ENCODE assay signal across 8 mouse cellular contexts in the genomic region with DNA sequence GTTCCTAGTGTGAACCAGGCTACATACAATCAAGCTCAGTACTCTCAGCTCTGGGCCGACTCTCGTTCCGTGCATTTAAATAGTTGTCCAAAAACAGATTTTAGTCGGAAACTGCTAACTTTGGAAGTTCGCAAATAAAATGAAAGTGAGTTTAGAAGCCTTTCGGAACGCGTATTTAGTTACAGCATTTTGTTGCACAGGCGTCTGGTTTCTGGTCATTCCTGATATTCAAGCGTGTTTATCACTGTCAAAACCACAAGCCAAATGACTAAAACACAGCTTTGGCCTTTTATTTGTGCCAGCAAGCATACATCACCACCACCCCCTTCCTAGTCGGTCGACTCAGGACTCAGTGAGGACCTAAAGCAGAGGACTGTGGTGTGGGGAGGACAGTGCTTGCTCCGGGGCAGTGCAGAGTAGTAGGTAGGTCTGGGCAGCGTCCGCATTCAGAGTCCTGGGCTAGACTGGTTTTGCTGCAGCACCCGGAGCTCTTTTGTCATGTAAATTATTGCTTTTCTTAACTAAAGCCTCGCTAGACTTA. TPM values are rescaled to one million over a fixed set of nuclear protein-coding genes. Genes with fewer than 3 reads are reported as not detected.
DNase-seq lines count a peak whose midpoint lies in the region; ATAC-seq and TF ChIP-seq lines count a peak whose summit lies in the region.

No protein-coding gene starts in this region.

- H3K4me3 ChIP-seq in forebrain, embryonic 16.5 days (replicated peaks; ENCODE audit: low read length), result peak overlapping the region; percentile 70
- H3K4me3 ChIP-seq in kidney, adult 2 months (ENCODE audit: insufficient read depth, low read depth, low read length), result peak overlapping the region; percentile 97
- H3K4me3 ChIP-seq in stomach, embryonic 16.5 days (replicated peaks; ENCODE audit: low read length), result peak overlapping the region; percentile 74

- no peak for TF ChIP-seq CTCF in kidney, adult 2 months (conservative IDR thresholded peaks at IDR 0.05; ENCODE audit: insufficient read depth, insufficient read length, low read depth, low read length)

- peak overlapping the region; percentile 91 for H3K4me2 ChIP-seq in forebrain, embryonic 16.5 days (ENCODE audit: low read length)
- peak overlapping the region; percentile 99 for H3K4me2 ChIP-seq in stomach, embryonic 16.5 days (ENCODE audit: low read depth, low read length)

- ATAC-seq in forebrain, embryonic 16.5 days, result no peak
- no peak for ATAC-seq in stomach, embryonic 16.5 days (ENCODE audit: insufficient read depth, low FRiP score)

- peak; percentile 40 for DNase-seq in thymus, postnatal 0 days (ENCODE audit: low spot score)
- no peak for DNase-seq in thymus, postnatal 10 days (ENCODE audit: low spot score in 2 of 2)
- DNase-seq in adrenal gland, postnatal 14 days, result peak; percentile 75
- DNase-seq in kidney, adult 2 months, result no peak
- DNase-seq in lung, postnatal 36 days, result peak; percentile 34
- DNase-seq in urinary bladder, adult 2 months (ENCODE audit: low spot score), result no peak

- no peaks in the 10 kb centered on the region for H3K36me3 ChIP-seq in forebrain, embryonic 16.5 days (ENCODE audit: control insufficient read depth, insufficient read depth)
- no peaks in the 10 kb centered on the region for H3K36me3 ChIP-seq in kidney, adult 2 months (ENCODE audit: control insufficient read depth, insufficient read depth, low read length)
- H3K36me3 ChIP-seq in stomach, embryonic 16.5 days (ENCODE audit: control insufficient read depth, insufficient read depth, low read length), result no peaks in the 10 kb centered on the region

- peaks cover 17% of the 10 kb centered on the region for H3K27me3 ChIP-seq in forebrain, embryonic 16.5 days (replicated peaks; ENCODE audit: control insufficient read depth, insufficient read depth, low read length)
- H3K27me3 ChIP-seq in kidney, adult 2 months (replicated peaks; ENCODE audit: control insufficient read depth, insufficient read depth, low read length), result no peaks in the 10 kb centered on the region
- H3K27me3 ChIP-seq in stomach, embryonic 16.5 days (ENCODE audit: control insufficient read depth, insufficient read depth, low read length), result no peaks in the 10 kb centered on the region

- H3K4me1 ChIP-seq in forebrain, embryonic 16.5 days (replicated peaks; ENCODE audit: control insufficient read depth, insufficient read depth, low read length), result peaks cover 39% of the 10 kb centered on the region
- H3K4me1 ChIP-seq in kidney, adult 2 months (ENCODE audit: control insufficient read depth, insufficient read depth, low read length), result peaks cover 13% of the 10 kb centered on the region
- H3K4me1 ChIP-seq in stomach, embryonic 16.5 days (ENCODE audit: control insufficient read depth, insufficient read depth, low read length), result peaks cover 22% of the 10 kb centered on the region

- peak overlapping the region; percentile 87 for H3K27ac ChIP-seq in forebrain, embryonic 16.5 days (ENCODE audit: low read length)
- H3K27ac ChIP-seq in kidney, adult 2 months (ENCODE audit: insufficient read depth, low read depth, low read length), result peak overlapping the region; percentile 100
- peak overlapping the region; percentile 94 for H3K27ac ChIP-seq in stomach, embryonic 16.5 days (ENCODE audit: low read length)

- TF ChIP-seq POLR2A in kidney, adult 2 months (IDR thresholded peaks at IDR 0.05; ENCODE audit: low read depth, low read length), result no peak

- 2% methylated on average over 17 of the region's 17 CpGs for WGBS in forebrain, embryonic 16.5 days
- WGBS in kidney, adult 2 months, result under 1% methylated on average over 17 of the region's 17 CpGs
- 3% methylated on average over 17 of the region's 17 CpGs for WGBS in stomach, embryonic 16.5 days

- H3K9ac ChIP-seq in forebrain, embryonic 16.5 days (replicated peaks; ENCODE audit: low read depth, low read length), result no peak overlapping the region; the same call in none of the 2 replicates
- H3K9ac ChIP-seq in stomach, embryonic 16.5 days (ENCODE audit: low read length), result peak overlapping the region; percentile 77

- H3K9me3 ChIP-seq in forebrain, embryonic 16.5 days (ENCODE audit: control insufficient read depth, low read length), result no peaks in the 10 kb centered on the region
- no peaks in the 10 kb centered on the region for H3K9me3 ChIP-seq in stomach, embryonic 16.5 days (replicated peaks; ENCODE audit: control insufficient read depth, low read length)

RNA-seq across cellular contexts. Expression of gene Cpt1a, which starts 2.2 kb away (rescaled TPM):
- 54.7 and 60.1 TPM in 2 replicates for polyA plus RNA-seq in thymus, postnatal 0 days (2015; fragmentation: Nextera tagmentation; extraction: Ambion mirVana)
- total RNA-seq in adrenal gland, postnatal 14 days (2021), result 274 and 315 TPM in 2 replicates
- 13.8 and 16.1 TPM in 2 replicates for polyA plus RNA-seq in forebrain, embryonic 16.5 days (2015; fragmentation: Nextera tagmentation; extraction: Ambion mirVana)
- 232 and 272 TPM in 2 replicates for polyA plus RNA-seq in kidney, adult 2 months (2012; rRNA removed)
- 30.8 and 32.7 TPM in 2 replicates for polyA plus RNA-seq in stomach, embryonic 16.5 days (2015; fragmentation: Nextera tagmentation; extraction: Ambion mirVana)
- 61.6 and 67.1 TPM in 2 replicates for polyA plus RNA-seq in urinary bladder, adult 2 months (2012; rRNA removed)

RNA-seq across cellular contexts. Expression of gene Ighmbp2, which starts 41.5 kb away (rescaled TPM):
- polyA plus RNA-seq in thymus, postnatal 0 days (2015; fragmentation: Nextera tagmentation; extraction: Ambion mirVana), result 10.0 and 10.6 TPM in 2 replicates
- total RNA-seq in adrenal gland, postnatal 14 days (2021), result 5.7 and 6.8 TPM in 2 replicates
- 12.0 and 12.4 TPM in 2 replicates for polyA plus RNA-seq in forebrain, embryonic 16.5 days (2015; fragmentation: Nextera tagmentation; extraction: Ambion mirVana)
- polyA plus RNA-seq in kidney, adult 2 months (2012; rRNA removed), result 3.5 and 4.1 TPM in 2 replicates
- polyA plus RNA-seq in stomach, embryonic 16.5 days (2015; fragmentation: Nextera tagmentation; extraction: Ambion mirVana), result 8.2 and 8.9 TPM in 2 replicates
- 5.8 and 7.0 TPM in 2 replicates for polyA plus RNA-seq in urinary bladder, adult 2 months (2012; rRNA removed)

RNA-seq across cellular contexts. Expression of gene Mrpl21, which starts 41.6 kb away (rescaled TPM):
- polyA plus RNA-seq in thymus, postnatal 0 days (2015; fragmentation: Nextera tagmentation; extraction: Ambion mirVana), result 129 and 137 TPM in 2 replicates
- total RNA-seq in adrenal gland, postnatal 14 days (2021), result 82.6 and 91.7 TPM in 2 replicates
- polyA plus RNA-seq in forebrain, embryonic 16.5 days (2015; fragmentation: Nextera tagmentation; extraction: Ambion mirVana), result 92.5 and 95.7 TPM in 2 replicates
- 61.4 and 75.0 TPM in 2 replicates for polyA plus RNA-seq in kidney, adult 2 months (2012; rRNA removed)
- polyA plus RNA-seq in stomach, embryonic 16.5 days (2015; fragmentation: Nextera tagmentation; extraction: Ambion mirVana), result 102 and 104 TPM in 2 replicates
- polyA plus RNA-seq in urinary bladder, adult 2 months (2012; rRNA removed), result 43.3 and 55.7 TPM in 2 replicates

Comparison
In these comparisons a context has a peak if more than half of its experiments do, and no peak if none do; other contexts are left out.
1. DNase-seq: peak in thymus, postnatal 0 days (single experiment), adrenal gland, postnatal 14 days (single experiment) and lung, postnatal 36 days (single experiment); none in thymus, postnatal 10 days (0 of 2), kidney, adult 2 months (single experiment) and urinary bladder, adult 2 months (single experiment).
2. Peak in every context shown above with its lines, with median percentiles within 50 percentile points of each other: H3K27ac ChIP-seq and H3K4me3 ChIP-seq.